Mouse (Mus musculus): Measurements from ENCODE around the gene Pde4b. TPM values are rescaled to one million over a fixed set of nuclear protein-coding genes. Genes with fewer than 3 reads are reported as not detected.

Pde4b gene
- total RNA-seq, 2 experiments from 2014 or later = 37.4 to 45.2 TPM

GRCm38 (mm10) chr4:102539598-102540180, 452.3 kb downstream of the Pde4b start:
- peak; percentile 27 for DNase-seq

DNA sequence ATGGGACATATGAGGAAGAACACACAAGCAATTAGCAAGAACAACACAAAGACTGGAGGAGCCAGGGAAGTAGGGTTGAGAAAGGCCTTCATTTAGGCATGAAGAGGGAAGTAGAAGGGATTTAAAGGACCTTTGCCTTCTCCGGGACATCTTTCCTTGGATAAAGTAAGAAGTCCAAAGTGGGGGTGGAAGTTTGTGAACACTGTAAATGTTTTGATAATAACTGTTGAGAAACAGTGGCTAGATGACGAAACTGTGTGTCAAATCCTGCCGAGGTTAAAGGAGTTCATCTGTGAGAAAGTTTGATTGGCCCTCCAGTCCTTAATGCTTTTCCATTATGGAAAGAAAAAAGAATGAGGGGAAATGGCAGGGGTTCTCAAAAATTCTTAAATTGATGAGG, 455.6 kb downstream of the Pde4b start:
- no peak for DNase-seq

DNA sequence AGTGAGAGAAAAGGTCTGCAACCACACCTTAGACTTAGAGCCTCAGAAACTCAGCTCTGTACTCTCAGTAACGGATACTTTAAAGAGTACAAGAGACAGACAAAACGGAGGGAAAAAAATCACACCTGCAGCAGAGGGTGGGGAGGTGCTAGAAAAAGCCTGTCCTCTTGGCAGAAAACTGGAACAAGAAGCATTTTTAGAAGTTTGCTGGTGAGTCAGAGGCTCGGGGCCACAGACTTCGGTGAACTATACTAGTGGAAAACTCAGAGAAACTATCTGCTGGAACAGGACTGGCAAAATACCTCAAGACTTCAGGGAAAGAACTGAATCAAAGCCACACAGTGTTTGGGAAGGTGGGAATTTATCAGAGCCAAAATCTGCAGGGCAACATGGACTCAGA, 457.9 kb downstream of the Pde4b start:
- no peak for DNase-seq

DNA sequence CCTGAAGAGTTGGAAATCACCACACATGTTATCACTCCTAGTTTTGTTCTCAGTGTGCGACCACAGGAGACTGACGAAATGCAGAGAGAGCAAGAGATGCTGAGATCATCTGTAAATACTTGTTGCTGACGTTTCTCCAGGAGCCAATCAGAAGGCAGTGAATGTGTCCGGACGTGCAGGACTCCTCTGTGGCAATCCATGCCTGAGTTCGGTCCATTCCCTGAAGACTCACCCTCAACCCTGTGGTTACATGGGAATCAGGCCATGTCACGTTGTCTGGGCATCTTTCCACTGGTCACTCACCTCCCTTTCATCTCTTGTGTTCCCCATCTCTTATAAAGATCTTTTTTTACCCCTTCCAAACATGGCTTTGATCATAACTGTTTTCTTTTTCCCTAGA, 468.2 kb downstream of the Pde4b start:
- DNase-seq = no peak

DNA sequence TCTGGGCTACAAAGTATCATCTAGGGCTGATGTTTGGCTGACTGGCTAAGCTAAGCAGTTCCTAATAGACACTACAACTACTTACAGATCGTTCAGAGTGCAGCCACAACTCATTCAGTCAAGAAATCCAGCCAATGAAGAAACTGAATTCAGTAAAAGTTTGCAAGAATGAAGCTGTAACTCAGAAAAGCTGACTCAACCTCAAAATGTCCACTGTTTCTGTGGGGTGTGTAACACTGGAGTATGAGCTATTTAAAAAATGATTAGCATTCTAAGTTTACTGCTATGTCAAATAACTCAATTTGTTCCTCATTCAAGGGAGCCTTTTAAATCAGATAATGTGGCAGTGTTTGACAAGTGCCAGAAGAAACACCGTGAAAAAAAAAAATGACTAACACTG, 469.7 kb downstream of the Pde4b start:
- DNase-seq = no peak

- DNase-seq = no peak
Observed at GRCm38 (mm10) chr4:102557508-102558220, 470.3 kb downstream of the Pde4b start.

DNA sequence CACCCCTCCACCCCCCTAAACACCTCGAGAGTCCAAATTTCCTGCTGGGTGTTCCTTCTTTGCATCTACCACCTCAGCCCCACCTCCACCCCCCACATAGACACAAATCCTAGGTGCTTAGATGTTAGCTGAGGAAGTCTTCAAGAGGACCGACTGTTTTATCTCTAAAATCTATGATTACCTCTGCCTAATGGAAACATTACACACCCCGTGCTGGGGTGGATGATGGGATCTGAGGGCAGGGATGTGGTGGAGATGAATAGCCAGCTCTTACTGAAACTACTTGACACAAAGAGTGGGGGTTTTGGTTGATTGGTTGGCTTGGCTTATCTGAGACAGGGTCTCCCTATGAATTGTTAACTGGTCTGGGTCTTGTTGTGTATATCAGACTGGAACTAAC, 471.0 kb downstream of the Pde4b start:
- DNase-seq = no peak

DNA sequence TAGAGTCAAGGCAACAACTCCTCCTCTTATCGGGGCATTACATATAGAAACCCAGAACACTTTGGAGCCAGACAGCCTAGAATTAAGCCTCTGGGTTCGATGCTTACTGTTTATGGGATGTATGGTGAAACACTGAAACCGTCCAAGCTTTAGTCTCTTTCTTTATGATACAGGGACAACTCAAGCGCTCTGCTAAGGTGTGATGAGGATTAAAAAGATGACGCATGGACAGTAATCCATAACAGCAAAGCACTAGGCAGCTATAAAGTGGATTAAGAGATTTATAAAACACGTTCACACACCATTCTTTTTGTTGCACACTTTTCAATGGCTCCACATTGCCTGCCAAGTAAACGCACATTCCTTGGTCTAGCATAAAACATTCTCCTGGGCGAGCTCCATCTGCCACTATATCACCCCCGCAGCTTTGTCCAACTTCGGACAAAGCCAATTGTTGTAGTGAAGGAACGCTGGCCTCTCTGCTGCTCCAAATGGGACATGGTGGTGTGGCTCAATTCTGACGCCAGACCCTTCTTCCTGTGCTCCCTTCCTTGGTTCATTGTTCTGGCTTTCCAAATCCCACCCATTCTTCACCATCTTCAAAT, 473.4 kb downstream of the Pde4b start:
- no peak for DNase-seq

DNA sequence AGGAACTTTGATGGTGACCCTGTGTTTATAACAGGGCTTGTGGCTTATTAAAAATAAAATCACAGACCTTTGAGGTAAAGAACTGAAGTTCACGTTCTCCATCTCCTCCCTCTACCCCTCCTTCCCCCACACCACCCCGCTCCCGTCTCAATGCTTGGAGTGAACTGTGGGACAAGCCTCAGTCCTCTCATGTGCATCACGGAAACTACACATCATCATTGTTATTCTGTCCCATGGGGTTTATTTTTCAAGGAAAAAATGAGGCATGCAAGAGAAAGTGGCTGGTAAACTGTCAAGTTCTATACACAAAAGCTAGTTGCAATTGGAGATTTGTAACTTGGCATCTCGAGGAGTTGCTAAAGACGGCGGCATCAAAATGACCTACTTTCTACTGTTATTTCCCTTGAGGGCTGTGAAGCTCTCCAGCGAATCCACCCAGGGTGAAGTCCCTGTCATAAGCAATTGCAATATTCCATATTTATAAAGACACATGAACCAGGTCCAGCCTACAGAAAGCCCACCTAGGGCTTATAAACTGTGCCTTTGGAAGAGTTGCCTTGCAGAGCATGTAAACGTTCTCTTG, 476.0 kb downstream of the Pde4b start:
- no peak for DNase-seq

- DNase-seq = no peak
Observed at GRCm38 (mm10) chr4:102564286-102564685, 476.9 kb downstream of the Pde4b start.

GRCm38 (mm10) chr4:102566421-102566820, 479.1 kb downstream of the Pde4b start:
- no peak for DNase-seq

DNA sequence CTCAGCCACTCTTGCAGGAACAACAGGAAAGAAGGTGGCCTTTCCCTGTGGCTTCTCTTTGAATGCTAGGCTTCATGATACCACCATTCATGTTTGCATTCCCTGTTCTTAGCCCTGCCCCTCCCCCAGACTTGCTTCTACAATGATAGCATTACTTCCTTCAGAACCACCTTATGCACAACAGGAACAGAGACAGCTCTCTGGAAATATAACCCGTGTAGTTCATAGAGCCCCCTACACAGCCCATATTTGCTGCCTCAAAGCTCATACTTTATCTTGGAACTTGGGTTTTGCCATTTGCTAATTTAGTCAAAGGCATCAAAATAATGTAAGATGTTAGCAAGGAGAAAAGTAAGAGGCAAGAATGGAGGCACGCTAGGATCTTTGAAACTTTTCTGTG, 479.8 kb downstream of the Pde4b start:
- DNase-seq = no peak

DNA sequence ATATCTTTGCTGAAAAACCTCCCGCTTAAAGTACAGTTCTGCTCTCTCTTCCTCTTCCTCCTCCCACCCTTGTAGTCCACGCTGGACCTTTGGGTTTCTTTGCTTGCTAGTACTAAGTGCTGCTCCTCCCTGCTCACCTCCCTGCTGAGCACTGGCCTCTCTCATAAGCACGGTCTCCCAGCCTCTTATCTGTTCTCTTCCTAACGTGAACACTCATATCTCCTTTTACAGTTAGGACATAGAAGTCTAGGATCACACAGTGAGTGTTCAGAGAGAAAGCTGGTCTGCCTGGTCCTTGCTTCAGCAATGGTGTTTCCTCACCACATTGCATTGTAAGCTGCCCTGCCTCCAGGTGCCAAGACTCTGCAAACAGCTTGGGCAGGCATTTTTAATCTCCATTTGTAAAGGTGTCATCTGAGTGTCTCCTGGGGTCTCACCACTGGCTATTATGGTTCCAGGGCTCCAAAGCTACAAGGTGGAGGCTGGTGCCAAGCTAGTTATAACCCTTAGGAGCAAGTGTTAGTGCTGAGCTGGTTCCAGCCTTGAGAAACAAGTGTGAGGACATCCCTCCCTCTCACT, 480.4 kb downstream of the Pde4b start:
- DNase-seq = no peak

DNA sequence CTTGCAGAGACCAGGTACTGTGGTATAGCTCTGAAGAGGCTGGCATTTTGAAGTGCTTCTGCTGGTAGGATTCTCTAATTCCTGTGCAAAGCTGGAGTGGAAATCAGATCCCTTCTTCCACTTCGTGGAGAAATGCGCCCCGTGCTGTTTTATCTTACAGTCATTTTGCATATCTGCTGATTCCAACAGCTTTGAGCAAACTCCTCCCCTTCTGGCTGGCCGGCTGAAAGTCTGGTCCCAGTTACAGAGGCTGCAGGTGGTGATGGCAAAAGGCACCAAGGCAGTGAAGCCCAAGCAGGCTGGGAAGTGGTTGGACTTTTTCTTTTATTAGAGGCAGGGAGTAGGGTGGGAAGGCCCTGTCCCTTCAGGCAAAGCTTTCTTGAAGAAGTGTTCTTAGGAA, 481.2 kb downstream of the Pde4b start:
- peak; percentile 85 for DNase-seq

- no peak for DNase-seq
Observed at GRCm38 (mm10) chr4:102569101-102569583, 481.8 kb downstream of the Pde4b start.

GRCm38 (mm10) chr4:102569950-102570765, 482.8 kb downstream of the Pde4b start:
- peak; percentile 80 for DNase-seq

- no peak for DNase-seq
Observed at GRCm38 (mm10) chr4:102570766-102571411, 483.5 kb downstream of the Pde4b start.

- no peak for DNase-seq
Observed at GRCm38 (mm10) chr4:102572031-102572430, 484.7 kb downstream of the Pde4b start.

DNA sequence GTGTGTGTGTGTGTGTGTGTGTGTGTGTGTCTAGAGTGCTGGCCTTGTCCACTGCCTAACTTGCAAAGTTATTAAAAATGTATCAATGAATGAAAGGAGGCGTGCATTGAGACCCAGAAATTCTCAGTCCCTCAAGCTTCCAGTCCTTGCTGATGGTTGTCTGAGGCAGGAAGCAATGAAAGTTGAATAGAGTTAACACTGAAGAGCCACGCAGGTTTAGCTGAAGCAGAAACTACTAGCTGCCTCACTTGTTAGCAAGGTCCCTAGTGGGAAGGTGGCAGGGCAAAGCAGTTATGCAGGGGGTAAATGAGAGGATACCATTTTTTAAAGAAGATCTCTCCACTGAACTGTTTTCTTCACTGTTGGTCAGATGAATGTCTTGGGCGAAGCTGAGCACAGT, 485.2 kb downstream of the Pde4b start:
- no peak for DNase-seq

DNA sequence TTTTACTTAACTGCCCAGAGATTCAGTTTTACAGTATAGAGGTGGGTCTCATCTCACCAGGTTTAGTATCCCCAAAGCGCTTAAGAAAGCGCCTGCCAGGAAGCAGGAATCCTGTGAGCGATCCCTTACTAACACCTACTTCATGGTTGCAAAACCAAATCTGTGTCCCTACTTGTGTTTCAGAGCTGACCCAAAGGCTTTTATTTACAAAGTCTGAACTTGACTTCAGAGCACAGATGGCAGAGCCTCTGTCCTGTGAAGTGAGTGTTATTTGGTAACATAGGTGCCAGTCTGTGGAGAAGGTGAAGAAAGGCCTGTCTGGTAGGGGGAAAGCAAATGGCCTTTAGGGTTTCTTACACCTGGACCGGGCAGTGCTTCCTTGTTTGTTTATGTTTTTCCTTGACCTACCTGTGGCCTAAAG, 486.0 kb downstream of the Pde4b start:
- DNase-seq = no peak

GRCm38 (mm10) chr4:102574226-102574625, 486.9 kb downstream of the Pde4b start:
- peak; percentile 81 for DNase-seq
